Mouse (Mus musculus): ENCODE data around the gene Gins3. TPM values are rescaled to one million over a fixed set of nuclear protein-coding genes. Genes with fewer than 3 reads are reported as not detected.
"Not testable (repeated sequence)": the region's sequence is repeated elsewhere in the genome, so short reads cannot be mapped to it uniquely, and the experiment has no call there.

Gins3 gene
- under 1 TPM; 0.46 to 0.54 TPM for total RNA-seq (2021)
- long read RNA-seq, experiment 1, result 0 reads
- long read RNA-seq, experiment 2, partial matches to known transcripts, result 0 of 1 reads
- long read RNA-seq, experiment 2, other reads (novel, unspliced or antisense), result 0 of 1 reads

DNA sequence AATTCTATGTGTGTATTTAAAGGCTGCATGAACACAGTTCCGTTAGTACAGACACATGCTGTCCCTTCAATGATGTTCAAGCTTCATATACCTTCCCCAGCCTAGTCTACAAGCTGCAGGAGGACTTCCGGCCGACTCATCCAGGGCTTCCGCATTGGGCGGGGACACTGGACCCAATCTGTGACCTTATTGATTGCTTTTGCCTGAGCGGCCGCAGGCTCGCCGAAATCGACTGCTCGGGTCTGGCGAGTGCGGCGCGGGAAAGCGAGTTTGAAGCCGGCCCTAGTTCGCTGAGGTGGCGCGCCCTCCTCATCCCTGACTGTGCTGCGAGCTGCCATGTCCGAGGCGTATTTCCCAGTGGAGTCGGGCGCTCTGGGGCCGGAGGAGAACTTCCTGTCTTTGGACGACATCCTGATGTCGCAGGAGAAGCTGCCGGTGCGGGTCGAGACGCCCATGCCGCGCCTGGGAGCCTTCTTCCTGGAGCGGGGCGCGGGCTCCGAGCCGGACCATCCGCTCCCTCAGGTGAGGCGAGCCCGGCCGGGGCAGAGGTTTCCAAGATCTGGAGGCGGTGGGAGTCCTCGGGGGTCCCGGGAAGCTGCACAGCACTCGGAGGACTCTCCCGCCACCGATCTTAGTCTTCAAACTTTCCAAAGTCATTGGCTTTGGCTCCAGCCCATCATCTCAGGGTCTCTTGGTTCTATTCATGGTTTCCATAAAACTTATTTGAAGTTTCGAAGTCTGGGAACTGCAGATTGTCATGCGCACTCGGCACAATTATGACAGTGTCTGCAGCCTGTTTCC lies at the start of gene Gins3:
Gins3 (plus strand) TSS at position 192 of the 801 bp plus-strand sequence.
- intact Hi-C loops (cut with DNase I), result no loop called here
- DNase-seq, result peak; percentile 89 to 91

DNA sequence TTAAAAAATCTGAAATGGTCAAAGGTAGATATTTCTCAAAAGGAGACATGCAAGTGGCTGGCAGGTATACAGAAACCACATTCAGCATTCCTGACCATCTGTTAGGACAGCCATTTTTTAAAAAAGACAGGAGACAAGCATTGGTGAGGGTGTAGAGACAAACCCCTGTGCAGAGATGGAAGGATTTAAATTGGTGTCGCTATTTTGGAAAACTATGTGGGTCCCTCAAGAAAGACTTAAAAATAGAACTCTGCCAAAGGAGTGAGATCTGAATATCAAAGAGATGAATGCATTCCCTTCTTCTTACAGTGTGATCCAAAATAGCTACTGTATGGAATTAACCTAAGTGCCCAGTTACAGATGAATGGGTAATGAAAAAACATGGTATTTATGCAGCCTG lies 45.9 kb upstream of the Gins3 start:
- intact Hi-C loops (cut with DNase I), result no loop called here
- DNase-seq, result no peak

DNA sequence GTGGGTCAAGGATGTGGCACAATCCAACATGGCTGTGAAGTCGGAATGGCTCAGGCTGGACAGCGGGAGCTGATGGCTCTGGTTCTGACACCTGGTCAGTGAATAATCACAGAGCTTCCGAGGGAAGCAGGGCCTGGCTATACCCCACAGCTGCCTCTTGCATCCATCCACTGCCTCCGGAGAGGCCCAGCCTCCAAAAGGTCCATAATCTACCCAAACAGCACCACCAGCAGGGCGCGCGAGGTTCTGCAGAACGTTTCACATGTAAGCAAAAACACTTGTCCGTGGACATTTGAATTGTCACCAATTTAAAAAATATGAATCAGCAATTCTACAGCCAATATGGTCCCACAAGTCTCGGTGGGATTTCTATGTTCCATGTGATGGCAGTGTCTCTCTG lies 44.0 kb upstream of the Gins3 start:
- no peak for DNase-seq
- intact Hi-C loops (cut with DNase I), result no loop called here

DNA sequence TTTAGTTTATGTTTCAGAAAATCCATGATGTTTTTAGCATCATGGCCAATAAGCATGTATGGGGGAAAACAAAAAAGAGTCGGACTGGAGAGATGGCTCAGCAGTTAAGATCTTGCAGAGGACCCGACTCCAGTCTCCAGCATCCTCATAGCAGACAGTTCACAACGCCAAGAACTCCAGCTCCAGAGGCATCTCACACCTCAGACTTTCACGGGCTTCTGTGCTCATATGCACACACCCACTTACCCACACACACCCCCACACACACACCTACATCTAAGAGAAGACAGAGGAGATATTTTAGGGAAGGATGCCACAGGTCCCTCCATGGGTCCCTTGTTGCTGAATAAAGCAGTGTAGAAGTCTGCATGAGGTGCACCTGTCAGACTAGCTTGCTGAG lies 42.7 kb upstream of the Gins3 start:
- intact Hi-C loops (cut with DNase I), result loop anchor here (10.0 kb wide), 2 partner anchors 246 to 314 kb away; no protein-coding TSS in a partner anchor
- DNase-seq, result no peak

DNA sequence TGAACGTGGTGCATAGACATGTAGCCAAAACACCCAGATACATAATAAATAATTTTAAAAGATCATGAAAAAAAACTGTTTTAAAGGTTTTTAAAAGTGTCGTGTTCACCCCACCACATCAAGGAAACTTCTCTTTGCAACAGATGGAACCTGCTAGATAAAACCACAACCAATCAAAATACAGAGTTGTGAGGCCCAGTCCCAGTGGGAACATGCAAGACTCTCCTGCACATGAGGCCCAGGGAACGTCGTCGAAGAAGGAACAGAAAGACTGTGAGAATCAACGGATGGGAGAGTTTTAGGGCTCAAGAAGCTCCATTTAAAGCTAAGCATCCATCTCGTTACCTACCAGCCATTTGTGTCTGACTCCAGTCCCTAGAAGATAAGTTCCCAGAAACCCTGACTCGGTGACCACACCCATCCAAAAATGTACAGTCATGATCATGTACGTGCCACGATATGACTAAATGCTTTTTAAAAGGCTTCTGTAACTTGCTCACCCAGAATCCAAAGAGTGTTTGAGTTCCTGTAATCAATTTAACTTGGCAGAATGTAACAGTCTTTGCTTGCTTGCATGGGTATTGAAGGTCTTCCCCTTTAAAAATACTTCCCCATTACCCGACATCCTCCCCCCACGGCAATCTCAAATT lies 41.0 kb upstream of the Gins3 start:
- no peak for DNase-seq
- intact Hi-C loops (cut with DNase I), result loop anchor here (10.0 kb wide), 2 partner anchors 247 to 313 kb away; no protein-coding TSS in a partner anchor

DNA sequence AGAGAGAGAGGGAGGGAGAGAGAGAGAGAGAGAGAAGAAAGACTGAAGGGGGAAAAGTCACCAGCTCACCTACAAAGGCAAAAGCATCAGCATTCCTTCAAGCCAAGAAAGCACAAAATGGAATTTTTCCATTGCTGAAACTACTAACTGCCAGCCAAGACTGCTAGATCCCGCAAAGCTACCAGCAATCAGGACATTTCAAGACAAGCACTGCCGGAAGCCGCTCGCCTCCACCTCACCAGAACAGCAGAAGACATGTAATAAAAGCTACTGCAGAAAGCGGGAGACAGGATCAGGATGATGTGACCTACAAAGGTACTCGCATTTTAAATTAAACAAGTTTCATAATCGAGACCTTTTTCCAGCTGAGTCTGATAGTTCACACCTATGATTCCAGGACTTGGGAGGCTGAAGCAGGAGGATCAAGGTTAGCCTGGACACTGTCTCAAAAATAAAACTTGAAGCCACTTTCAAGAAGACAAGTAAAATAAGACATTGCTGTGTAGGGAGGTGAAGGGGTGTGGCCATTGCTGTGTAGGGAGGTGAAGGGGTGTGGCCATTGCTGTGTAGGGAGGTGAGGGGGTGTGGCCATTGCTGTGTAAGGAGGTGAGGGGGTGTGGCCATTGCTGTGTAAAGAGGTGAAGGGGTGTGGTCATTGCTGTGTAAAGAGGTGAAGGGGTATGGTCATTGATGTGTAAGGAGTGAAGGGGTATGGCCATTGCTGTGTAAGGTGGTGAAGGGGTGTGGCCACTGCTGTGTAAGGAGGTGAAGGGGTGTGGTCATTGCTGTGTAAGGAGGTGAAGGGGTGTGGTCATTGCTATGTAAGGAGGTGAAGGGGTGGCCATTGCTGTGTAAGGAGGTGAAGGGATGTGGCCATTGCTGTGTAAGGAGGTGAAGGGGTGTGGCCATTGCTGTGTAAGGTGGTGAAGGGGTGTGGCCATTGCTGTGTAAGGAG lies 39.5 kb upstream of the Gins3 start:
- no peak for DNase-seq
- intact Hi-C loops (cut with DNase I), result loop anchor here (10.0 kb wide), 2 partner anchors 249 to 311 kb away; no protein-coding TSS in a partner anchor

DNA sequence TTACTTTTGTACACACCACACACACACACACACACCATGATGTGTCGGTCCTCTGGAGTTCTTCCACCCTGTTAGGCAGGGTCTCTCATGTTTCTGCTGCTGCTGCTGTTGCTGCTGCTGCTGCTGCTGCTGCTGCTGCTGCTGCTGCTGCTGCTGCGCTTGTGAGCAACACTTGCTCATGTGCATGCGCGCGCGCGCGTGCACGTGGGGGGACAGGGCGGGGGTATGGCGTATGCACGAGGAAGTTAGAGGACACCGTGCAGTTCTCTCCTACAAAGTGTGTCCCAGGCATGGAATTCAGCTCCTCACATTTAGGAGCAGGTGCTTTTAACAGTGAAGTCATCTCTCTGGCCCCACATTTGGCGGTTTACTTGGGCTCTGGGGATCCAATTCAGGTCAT lies 38.1 kb upstream of the Gins3 start:
- intact Hi-C loops (cut with DNase I), result loop anchor here (10.0 kb wide), 2 partner anchors 250 to 310 kb away; no protein-coding TSS in a partner anchor

DNA sequence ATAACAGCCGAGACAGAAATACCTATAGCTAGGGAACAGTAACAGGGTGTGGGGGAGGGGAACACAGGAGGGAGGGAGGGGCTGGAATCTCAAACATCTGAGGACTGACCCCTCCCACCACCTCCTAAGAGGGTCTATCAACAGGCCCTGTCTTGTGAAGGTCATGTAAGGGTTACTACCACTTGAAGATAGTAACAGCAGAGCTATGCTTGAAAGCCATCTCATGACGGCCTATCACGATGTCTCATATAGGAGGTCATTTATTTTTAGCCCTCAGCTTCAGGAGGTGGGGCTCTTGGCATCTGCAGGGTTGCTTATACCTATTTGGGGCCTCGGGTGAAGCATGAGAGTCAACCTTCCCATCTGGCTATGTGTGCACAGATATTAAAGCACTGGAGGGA lies 36.4 kb upstream of the Gins3 start:
- DNase-seq, result no peak
- intact Hi-C loops (cut with DNase I), result loop anchor here (10.0 kb wide), 2 partner anchors 252 to 308 kb away; no protein-coding TSS in a partner anchor

More for the DNA sequence above, 38.1 kb upstream of the Gins3 start:
- no peak for DNase-seq

DNA sequence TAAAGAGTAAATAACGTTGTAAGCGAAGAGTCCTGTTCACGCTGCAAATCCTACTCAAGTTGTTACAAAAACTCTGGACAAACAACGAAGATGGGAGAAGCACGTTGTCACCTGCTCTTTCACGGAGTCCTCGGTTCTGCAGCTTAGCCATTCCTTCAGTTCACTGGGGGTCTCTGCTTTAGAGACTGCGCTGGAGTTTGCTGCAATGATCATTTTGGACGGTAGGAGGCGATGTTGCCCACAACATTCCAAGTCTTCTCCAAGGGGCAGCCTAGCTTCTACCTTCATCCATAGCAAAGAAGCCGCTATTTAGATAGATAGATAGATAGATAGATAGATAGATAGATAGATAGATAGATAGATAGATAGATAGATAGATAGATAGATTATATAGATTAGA lies 33.4 kb upstream of the Gins3 start:
- DNase-seq, result peak in 1 of 2 experiments; percentile 37
- intact Hi-C loops (cut with DNase I), result loop anchor here (10.0 kb wide), 3 partner anchors 235 to 305 kb away; no protein-coding TSS in a partner anchor

DNA sequence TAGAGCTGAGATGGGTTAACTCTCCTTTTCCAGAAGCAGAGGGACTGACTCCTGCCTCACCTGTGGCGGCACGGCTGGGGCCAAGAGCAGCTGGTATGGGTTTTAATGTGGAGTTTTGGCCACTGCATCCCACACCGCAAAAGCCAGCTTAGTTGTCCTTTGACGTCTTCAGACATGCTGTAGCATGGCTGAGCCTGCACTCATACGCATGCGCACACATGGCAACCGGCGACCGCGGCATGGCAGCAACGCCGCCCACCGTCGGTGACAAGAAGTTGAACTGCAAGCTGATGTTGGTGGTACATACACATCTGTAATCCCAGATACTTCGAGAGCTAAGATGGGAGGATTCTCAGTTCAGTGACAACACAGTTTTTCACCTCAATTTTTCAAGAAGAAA lies 31.9 kb upstream of the Gins3 start:
- intact Hi-C loops (cut with DNase I), result loop anchor here (10.0 kb wide), 1 partner anchor 233 kb away; no protein-coding TSS in a partner anchor

DNA sequence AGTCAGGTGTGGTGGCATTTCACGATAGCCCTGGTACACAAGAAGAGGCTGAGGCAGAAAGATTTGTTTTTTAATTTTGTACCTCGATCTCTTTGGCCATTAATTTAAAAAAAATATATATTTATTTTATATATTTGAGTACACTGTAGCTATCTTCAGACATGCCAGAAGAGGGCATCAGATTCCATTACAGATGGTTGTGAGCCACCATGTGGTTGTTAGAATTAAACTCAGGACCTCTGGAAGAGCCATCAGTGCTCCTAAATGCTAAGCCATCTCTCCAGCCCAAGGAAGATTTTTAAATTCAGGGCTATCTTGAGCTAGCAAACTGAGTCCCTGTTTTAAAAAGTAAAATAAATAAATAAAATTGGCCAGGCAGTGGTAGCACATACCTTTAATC lies 31.1 kb upstream of the Gins3 start:
- intact Hi-C loops (cut with DNase I), result loop anchor here (10.0 kb wide), 1 partner anchor 233 kb away; no protein-coding TSS in a partner anchor
- DNase-seq, result no peak

More for the DNA sequence above, 31.9 kb upstream of the Gins3 start:
- no peak for DNase-seq

DNA sequence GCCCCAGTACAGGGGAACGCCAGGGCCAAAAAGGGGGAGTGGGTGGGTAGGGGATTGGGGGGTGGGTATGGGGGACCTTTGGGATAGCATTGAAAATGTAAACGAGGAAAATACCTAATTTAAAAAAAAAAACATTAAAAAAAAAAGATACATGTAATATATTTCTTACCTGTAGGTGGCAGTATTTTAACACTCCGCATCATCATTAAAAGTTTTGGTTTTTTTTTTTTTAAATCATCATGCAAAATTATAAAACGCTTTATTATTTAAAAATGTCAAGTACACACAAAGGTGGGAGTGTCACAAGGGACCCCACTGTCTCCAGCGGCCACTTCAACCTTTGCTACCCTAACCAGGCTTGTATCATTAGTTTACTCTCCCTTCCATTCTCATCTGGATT lies 26.7 kb upstream of the Gins3 start:
- not testable (repeated sequence) for DNase-seq
- intact Hi-C loops (cut with DNase I), result loop anchor here (10.0 kb wide), 1 partner anchor 228 kb away; no protein-coding TSS in a partner anchor

DNA sequence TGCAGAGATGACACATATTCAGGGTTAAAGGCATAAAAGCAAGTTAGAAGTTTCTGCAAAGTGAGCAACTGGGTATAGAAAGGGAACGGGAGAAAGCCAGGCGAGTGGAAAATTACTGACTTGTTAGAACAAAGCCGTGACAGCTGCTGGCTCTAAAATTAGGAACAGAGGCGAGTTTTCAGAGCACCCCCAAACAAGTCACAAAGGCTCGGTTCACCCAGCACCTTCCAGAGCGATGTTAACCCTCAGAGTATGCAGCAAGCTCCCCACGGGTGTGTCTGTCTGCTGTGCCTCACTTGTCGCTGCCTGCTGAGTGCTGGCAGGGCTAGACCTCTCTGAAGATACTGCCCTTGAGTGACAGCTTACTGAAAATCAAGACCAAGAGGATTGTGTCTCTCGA lies 26.0 kb upstream of the Gins3 start:
- intact Hi-C loops (cut with DNase I), result loop anchor here (10.0 kb wide), 1 partner anchor 228 kb away; no protein-coding TSS in a partner anchor

DNA sequence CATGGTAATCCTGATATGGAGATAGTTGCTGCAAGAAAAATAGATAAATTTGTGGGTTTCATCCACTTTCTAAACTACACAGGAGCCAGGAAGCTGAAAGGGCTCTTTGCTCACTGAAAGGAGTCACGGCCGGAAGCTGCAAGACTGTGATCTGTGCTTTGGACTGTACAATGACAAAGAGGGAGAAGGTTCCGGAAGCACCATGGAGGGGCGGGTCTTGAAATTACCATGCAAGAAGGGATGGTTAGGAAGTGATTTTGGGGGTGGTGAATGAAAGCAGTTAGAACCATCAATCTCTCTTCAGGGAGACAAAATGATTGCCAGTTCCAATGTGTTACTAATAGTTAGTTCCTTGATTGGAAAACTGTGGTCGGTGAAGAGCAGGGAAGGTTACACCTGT lies 23.8 kb upstream of the Gins3 start:
- no peak for DNase-seq
- intact Hi-C loops (cut with DNase I), result loop anchor here (10.0 kb wide), 1 partner anchor 225 kb away; no protein-coding TSS in a partner anchor

More for the DNA sequence above, 26.0 kb upstream of the Gins3 start:
- no peak for DNase-seq

DNA sequence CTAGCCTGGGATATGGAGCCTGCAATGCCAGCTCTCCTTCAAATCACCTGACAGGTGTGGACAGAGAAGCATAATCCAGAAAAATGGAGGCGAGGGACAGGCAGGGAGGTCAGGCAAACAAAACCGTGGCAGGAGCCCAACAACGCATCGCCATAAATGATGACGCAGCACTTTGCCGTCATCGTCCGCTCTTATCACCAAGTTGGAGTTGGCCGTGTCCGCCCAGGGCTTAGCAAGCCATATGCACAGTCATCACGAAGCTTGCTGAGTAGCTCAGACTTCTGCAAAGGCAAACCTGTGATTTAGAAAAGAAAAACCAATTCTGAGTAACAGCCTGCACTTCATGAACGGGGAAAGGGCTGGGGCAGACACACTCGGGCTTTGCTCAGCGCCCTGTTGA lies 22.5 kb upstream of the Gins3 start:
- no peak for DNase-seq
- intact Hi-C loops (cut with DNase I), result no loop called here

DNA sequence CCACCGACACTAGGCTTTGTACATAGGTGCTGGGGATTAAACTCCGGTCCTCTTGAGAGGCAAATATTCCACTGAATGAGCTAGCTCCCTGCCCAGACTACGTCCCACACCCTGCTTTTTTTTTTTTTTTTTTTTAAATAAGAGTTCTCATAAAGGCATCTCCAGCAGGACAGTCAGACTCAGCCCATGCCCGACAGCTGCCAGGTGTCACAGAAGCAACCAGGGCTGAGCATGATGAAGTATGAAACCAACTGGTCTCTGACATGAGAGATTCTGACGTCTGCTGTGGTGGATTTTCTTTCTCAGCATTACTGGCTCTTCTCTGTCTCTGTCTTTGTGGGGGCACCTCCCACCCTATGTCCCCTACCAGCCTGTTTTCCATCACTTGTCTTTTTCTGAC lies 21.5 kb upstream of the Gins3 start:
- DNase-seq, result no peak
- intact Hi-C loops (cut with DNase I), result no loop called here

DNA sequence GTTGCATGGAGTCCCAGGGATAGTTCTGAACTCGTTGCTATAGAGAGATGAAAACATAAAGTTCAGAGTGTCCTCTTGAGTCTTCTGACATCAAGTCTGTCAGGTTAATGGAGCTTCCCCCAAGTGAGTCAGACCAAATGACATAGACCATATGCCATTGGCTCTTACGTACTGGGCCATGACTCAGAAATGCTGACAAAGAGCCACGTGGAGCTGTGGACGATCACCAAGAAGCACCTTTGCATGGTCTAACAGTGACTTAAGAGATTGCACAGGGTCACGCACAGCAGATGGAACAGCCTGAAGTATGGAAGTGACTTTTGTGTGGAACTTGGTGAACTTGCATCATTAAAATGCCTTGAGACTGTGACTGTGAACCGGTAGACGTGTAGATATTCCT lies 16.9 kb upstream of the Gins3 start:
- no peak for DNase-seq
- intact Hi-C loops (cut with DNase I), result no loop called here

DNA sequence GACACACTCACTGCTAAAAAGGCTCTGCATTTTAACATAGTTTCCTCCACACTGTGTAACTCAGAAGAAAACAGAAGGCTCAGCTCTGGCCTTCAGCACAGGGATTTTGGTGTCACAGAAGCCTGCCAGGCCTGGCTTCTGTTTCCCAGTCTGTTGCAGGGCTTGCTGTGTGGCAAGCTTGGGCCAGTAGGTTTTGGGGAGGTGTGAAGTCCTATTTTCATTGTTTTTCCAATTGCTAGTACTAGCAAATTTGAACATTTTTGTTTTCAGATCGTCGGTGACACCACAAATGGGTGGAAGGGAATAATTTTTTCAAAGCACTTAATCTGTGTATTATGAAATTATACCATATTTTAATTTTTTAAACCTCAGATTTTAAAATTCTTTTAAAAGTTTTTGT lies 13.2 kb upstream of the Gins3 start:
- DNase-seq, result no peak
- intact Hi-C loops (cut with DNase I), result no loop called here

DNA sequence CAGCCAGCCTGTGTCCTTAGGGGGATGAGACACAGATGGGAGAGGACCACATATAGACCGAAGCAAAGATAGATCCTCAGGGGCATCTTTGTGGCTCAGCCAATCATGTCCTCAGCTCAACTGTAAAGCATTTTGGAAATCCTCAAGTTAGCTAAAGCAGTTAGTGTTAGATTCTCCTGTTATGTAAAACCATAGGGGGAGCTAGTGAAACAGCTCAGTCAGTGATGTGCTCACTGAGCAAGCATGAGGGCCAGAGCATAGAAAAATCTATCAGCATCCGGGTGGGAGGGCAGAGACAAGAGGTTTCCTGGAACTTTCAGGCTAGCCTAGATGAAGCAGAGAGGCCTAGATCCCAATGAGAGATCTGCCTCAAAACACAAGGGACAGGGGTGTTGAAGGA lies 8.4 kb upstream of the Gins3 start:
- intact Hi-C loops (cut with DNase I), result no loop called here
- no peak for DNase-seq

DNA sequence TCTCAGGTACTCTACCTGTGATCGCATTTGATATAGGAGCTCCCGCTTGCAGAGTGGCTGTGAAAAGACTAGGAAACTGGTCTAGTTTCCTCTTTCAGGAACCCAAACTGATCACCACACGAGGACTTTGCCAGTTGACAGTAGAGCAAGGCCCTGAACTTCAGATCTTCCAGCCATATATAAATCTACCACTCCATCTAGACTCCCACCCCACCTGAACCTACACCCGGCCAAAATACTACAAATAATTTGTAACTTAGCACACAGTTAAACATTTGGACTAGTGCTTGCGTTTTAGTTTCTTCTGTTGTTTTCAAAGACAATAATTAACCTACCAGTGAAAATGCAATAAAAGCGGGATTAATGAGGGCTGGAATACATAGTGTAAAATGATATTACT lies 413 bp upstream of the Gins3 start:
- intact Hi-C loops (cut with DNase I), result no loop called here
- DNase-seq, result no peak

Data from gastrocnemius, postnatal 36 days (tissue).